18 mouse cellular contexts compared by ENCODE assay signal in the genomic region with DNA sequence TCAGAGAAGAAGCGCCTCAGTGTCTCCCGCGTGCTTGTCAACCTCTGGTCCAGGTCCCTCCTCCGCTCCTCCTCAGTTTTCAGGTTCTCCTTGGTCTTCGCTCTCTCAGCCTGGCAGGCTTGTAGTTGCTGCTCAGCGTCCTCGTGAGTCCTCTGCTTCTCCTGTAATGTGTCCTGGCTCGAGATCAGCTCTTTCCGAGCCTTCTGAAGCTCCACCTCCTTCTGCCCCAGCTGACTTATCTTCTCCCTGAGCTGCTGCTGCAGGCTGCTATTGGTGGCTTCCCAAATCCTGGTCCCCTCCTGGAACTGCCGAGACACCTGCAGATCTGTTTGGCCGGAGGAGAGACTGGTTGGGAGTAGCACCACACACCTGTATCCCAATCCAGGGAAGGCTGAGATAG. TPM values are rescaled to one million over a fixed set of nuclear protein-coding genes. Genes with fewer than 3 reads are reported as not detected.
DNase-seq lines count a peak whose midpoint lies in the region; TF ChIP-seq lines count a peak whose summit lies in the region.
"Had no signal": no experiment of that assay in that cellular context is flagged by ENCODE, and none has a peak within 500 bp of the region (broad histone marks: within the 10 kb centered on the region; RNA-seq: fewer than 3 reads in every experiment).

No protein-coding gene starts in this region.

- TF ChIP-seq CTCF in kidney, adult 2 months (conservative IDR thresholded peaks at IDR 0.05; ENCODE audit: insufficient read depth, insufficient read length, low read depth, low read length) = no peak

- DNase-seq in heart, embryonic 10.5 days (ENCODE audit: low spot score) = no peak
- DNase-seq in heart, adult 8-10 months (ENCODE audit: low spot score) = no peak
- DNase-seq in kidney, adult 2 months = peak; percentile 34
- no peak for DNase-seq in kidney, postnatal 25 days
- DNase-seq in lung, postnatal 10 days = peak; percentile 50
- DNase-seq in lung, postnatal 25 days (ENCODE audit: low spot score) = no peak
- DNase-seq: adrenal gland, postnatal 36 days; cerebellum, adult 2 months; cerebellum, postnatal 10 days; forebrain, postnatal 0 days; gastrocnemius, postnatal 14 days had no signal

- H3K36me3 ChIP-seq in heart, embryonic 10.5 days = peaks cover 12% of the 10 kb centered on the region
- no peaks in the 10 kb centered on the region for H3K36me3 ChIP-seq in kidney, adult 2 months (ENCODE audit: control insufficient read depth, insufficient read depth, low read length)

- no peaks in the 10 kb centered on the region for H3K9me3 ChIP-seq in heart, embryonic 10.5 days
- H3K9me3 ChIP-seq: embryonic facial prominence, embryonic 10.5 days; forebrain, embryonic 13.5 days; hindbrain, embryonic 15.5 days had no signal

- peaks cover 58% of the 10 kb centered on the region for H3K27me3 ChIP-seq in heart, embryonic 10.5 days (ENCODE audit: insufficient read depth, poor library complexity, severe bottlenecking)
- no peaks in the 10 kb centered on the region for H3K27me3 ChIP-seq in kidney, adult 2 months (replicated peaks; ENCODE audit: control insufficient read depth, insufficient read depth, low read length)

- no peak for TF ChIP-seq POLR2A in kidney, adult 2 months (IDR thresholded peaks at IDR 0.05; ENCODE audit: low read depth, low read length)

- H3K27ac ChIP-seq in heart, embryonic 10.5 days = no peak overlapping the region
- H3K27ac ChIP-seq in kidney, adult 2 months (ENCODE audit: insufficient read depth, low read depth, low read length) = no peak overlapping the region
- H3K27ac ChIP-seq: embryonic facial prominence, embryonic 10.5 days; forebrain, embryonic 13.5 days; hindbrain, embryonic 15.5 days had no signal

- H3K4me1 ChIP-seq in heart, embryonic 10.5 days = peaks cover 31% of the 10 kb centered on the region
- peaks cover 5% of the 10 kb centered on the region; the same call in 1 of the 2 replicates for H3K4me1 ChIP-seq in kidney, adult 2 months (ENCODE audit: control insufficient read depth, insufficient read depth, low read length)

- H3K4me3 ChIP-seq in heart, embryonic 10.5 days = peak overlapping the region; percentile 4; the same call in 1 of the 2 replicates
- H3K4me3 ChIP-seq in kidney, adult 2 months (ENCODE audit: insufficient read depth, low read depth, low read length) = no peak overlapping the region
- H3K4me3 ChIP-seq: forebrain, embryonic 13.5 days; hindbrain, embryonic 15.5 days had no signal

- WGBS in heart, embryonic 10.5 days = 43% methylated on average over 11 of the region's 11 CpGs
- WGBS in kidney, adult 2 months = 59% methylated on average over 11 of the region's 11 CpGs

RNA-seq across cellular contexts. Expression of a gene that starts 2.1 kb away (rescaled TPM):
- 0.70 and 1.4 TPM in 2 replicates for polyA plus RNA-seq in heart, embryonic 10.5 days (2016; fragmentation: Nextera tagmentation; extraction: Ambion mirVana)
- total RNA-seq in heart, adult 8-10 months (2022) = 1 to 10 TPM in 1 of 4 experiments, under 1 TPM in 3; 0.24 to 1.1 (median 0.69) TPM
- 4.5 and 12.6 TPM in 2 replicates for polyA plus RNA-seq in kidney, adult 2 months (2012; rRNA removed)
- total RNA-seq: gastrocnemius, postnatal 14 days had no signal

RNA-seq across cellular contexts. Expression of a gene that starts 10.6 kb away (rescaled TPM):
- polyA plus RNA-seq in heart, embryonic 10.5 days (2016; fragmentation: Nextera tagmentation; extraction: Ambion mirVana) = 5.0 and 6.3 TPM in 2 replicates
- 10 to 100 TPM; 31.3 to 38.2 (median 35.2) TPM for total RNA-seq in heart, adult 8-10 months (2022)
- 59.0 and 72.5 TPM in 2 replicates for polyA plus RNA-seq in kidney, adult 2 months (2012; rRNA removed)

RNA-seq across cellular contexts. Expression of a gene that starts 23.4 kb away (rescaled TPM):
- not detected in 2 replicates for polyA plus RNA-seq in heart, embryonic 10.5 days (2016; fragmentation: Nextera tagmentation; extraction: Ambion mirVana)
- not detected for total RNA-seq in heart, adult 8-10 months (2022)
- 1.3 and 1.6 TPM in 2 replicates for polyA plus RNA-seq in kidney, adult 2 months (2012; rRNA removed)
- total RNA-seq: gastrocnemius, adult 18-20 months; gastrocnemius, postnatal 14 days had no signal
- polyA plus RNA-seq: embryonic facial prominence, embryonic 10.5 days had no signal

RNA-seq across cellular contexts. Expression of a gene that starts 31.2 kb away (rescaled TPM):
- not detected in 2 replicates for polyA plus RNA-seq in heart, embryonic 10.5 days (2016; fragmentation: Nextera tagmentation; extraction: Ambion mirVana)
- not detected for total RNA-seq in heart, adult 8-10 months (2022)
- polyA plus RNA-seq in kidney, adult 2 months (2012; rRNA removed) = 0.23 and 1.4 TPM in 2 replicates
- total RNA-seq: adrenal gland, postnatal 36 days; forebrain, postnatal 0 days; gastrocnemius, adult 18-20 months; gastrocnemius, postnatal 14 days had no signal
- polyA plus RNA-seq: cerebellum, adult 2 months; embryonic facial prominence, embryonic 10.5 days; embryonic facial prominence, embryonic 14.5 days; forebrain, embryonic 13.5 days; forebrain, postnatal 0 days; hindbrain, embryonic 11.5 days; hindbrain, embryonic 15.5 days; intestine, embryonic 16.5 days had no signal

RNA-seq across cellular contexts. Expression of a gene that starts 40.4 kb away (rescaled TPM):
- polyA plus RNA-seq in heart, embryonic 10.5 days (2016; fragmentation: Nextera tagmentation; extraction: Ambion mirVana) = 67.2 and 71.7 TPM in 2 replicates
- total RNA-seq in heart, adult 8-10 months (2022) = 10 to 100 TPM; 28.7 to 39.4 (median 32.4) TPM
- 529 and 664 TPM in 2 replicates for polyA plus RNA-seq in kidney, adult 2 months (2012; rRNA removed)

Comparison
In these comparisons a context has a peak if more than half of its experiments do, and no peak if none do; other contexts are left out.
1. DNase-seq: peak in kidney, adult 2 months (single experiment) and lung, postnatal 10 days (single experiment); none in heart, embryonic 10.5 days (single experiment), heart, adult 8-10 months (single experiment), kidney, postnatal 25 days (0 of 2) and lung, postnatal 25 days (single experiment).